Mouse (Mus musculus) heart, adult 11 months (tissue): ENCODE measurements around the gene Gm4214.
"Not testable (repeated sequence)": the region's sequence is repeated elsewhere in the genome, so short reads cannot be mapped to it uniquely, and the experiment has no call there.

ENCODE experiments used
- DNase-seq: peaks from one replicate; pipeline ENCODE4 v3.0.0; 2022

The Gm4214 gene

GRCm38 (mm10) chr7:22984573-22984972, at the start of gene Gm4214:
Gene Gm4214 (minus strand): TSS chr7:22984673.
- DNase-seq, result not testable (repeated sequence)

- not testable (repeated sequence) for DNase-seq
Measured at GRCm38 (mm10) chr7:23019823-23020222, 35.4 kb upstream of the Gm4214 start, which contains the start of gene Gm4216. Gene Gm4216 (minus strand): TSS chr7:23019923.
